Mouse (Mus musculus): ENCODE data around the gene Kif15.

Gene Kif15

DNA sequence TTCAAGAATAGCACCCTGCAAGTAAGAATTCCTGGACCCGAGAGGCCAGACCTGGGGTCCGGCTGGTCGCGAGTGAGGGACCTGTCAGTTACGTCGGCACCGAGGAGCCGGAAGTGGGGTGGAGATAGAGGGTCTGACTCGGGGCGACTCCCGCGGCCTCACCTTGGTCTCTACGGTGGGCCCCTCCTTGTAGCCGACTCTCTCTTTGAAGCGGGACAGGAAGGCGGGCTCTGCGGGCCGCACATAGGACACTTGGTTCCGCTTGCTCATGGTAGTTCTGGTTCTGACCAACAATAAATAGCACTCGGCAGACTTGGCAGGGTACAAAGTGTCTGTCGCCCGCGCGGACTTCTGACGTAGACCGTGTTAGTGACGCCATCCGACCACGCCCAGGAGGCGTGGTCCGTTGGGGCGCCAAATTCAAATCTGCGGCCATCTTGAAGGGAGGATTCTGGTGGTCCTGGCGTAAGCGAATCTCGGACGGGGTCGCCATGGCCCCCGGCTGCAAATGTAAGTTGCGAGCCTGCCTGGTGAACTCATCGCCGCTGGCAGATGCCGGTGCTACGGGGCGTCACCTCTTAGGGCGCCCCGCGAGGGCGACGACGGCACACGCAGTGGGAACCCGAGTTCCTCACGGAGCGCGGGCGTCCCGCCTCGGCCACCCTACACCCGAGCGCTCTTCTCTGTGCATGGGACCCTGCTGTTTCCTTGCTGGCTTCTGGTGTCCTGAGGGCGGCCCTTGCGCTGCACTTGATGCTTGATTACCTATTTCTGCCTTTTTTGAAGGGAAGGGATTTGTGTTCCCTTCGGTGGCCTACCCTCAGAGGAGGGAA lies at the start of gene Kif15, which contains the start of gene 1110059G10Rik:
Gene Kif15, plus strand, starts transcription at position 404 of the 833 bp plus-strand sequence.
Gene 1110059G10Rik, minus strand, starts transcription at position 358 of the 833 bp plus-strand sequence.
- DNase-seq (ENCODE audit: inconsistent age in 2 of 2, low spot score in 1 of 2) = peak; percentile 91 to 98

GRCm38 (mm10) chr9:122901047-122901446 lies 49.8 kb upstream of the Kif15 start:
- DNase-seq (ENCODE audit: inconsistent age in 2 of 2, low spot score in 1 of 2) = no peak

DNA sequence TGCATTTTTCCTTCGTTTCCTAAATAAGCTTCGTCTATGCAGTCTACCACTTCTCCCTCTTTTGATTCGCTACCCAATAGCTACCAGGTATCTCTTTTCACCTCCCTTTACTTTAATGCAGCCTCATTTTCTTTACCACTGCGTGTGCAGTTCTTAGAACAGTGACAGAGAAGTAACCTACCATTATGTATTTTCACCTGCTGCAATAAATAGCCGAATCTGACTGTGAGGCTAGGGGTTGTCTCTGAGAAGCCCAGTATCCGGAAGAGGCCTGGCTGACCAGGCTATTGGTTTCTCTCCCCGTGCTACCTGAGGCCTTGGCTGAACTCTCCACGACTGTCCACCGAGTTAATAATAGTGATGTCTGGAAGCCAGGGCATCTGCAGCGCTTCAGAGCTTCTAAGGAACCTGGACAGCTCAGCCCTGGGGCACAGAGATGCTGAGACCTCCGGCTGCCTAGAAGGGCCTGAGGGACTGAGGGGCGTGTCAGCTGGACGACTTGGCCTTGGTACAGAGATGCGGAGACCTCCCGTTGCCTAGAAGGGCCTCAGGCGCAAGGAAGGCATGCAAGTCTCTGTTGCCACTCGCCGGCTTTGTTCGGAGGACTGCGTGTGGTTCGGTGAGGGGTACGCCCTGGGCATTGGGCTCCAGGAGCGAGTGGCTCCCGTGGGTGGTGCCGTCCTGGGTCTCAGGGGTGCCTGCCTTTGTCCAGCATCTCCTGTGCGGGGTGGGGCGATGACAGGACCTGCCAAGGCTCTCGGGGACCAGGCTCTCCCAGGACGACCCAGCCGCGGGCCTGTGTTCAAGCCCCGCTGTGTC lies 47.9 kb upstream of the Kif15 start:
- peak; percentile 56 to 78 for DNase-seq (ENCODE audit: inconsistent age in 2 of 2, low spot score in 1 of 2)

GRCm38 (mm10) chr9:122922436-122922835 lies 28.4 kb upstream of the Kif15 start:
- DNase-seq (ENCODE audit: inconsistent age in 2 of 2, low spot score in 1 of 2) = no peak

DNA sequence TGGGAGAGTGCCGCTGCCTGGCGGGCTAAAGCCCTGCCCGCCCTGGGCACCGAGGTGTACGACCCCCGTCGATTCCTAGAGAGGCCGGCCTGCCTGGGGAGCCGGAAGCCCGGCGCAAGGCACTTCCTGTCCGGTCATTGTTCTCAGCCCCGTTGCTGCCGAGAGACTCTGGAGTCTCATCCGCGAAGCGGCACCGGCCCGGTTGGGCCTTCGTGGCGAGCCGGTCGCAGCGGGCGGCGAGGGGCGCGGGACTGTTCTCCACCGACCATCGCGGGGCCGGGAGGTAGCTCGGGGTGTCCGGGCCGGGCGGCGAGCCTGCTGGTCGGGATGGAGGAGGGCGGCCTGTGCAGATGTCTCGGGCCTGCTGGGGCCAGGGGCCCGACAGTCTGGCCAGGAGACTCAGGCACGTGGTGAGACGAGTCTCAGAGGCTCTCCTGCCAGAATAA lies 27.9 kb upstream of the Kif15 start, which contains the start of gene Zfp105:
Gene Zfp105, plus strand, starts transcription at position 137 of the 446 bp plus-strand sequence.
- peak; percentile 70 to 89 for DNase-seq (ENCODE audit: inconsistent age in 2 of 2, low spot score in 1 of 2)

GRCm38 (mm10) chr9:122928915-122929314 lies 21.9 kb upstream of the Kif15 start:
- DNase-seq (ENCODE audit: inconsistent age in 2 of 2, low spot score in 1 of 2) = no peak

GRCm38 (mm10) chr9:122998406-122999192 lies 47.8 kb downstream of the Kif15 start:
- no peak for DNase-seq (ENCODE audit: inconsistent age in 2 of 2, low spot score in 1 of 2)

GRCm38 (mm10) chr9:122999193-122999586 lies 48.3 kb downstream of the Kif15 start:
- DNase-seq (ENCODE audit: inconsistent age in 2 of 2, low spot score in 1 of 2) = no peak

DNA sequence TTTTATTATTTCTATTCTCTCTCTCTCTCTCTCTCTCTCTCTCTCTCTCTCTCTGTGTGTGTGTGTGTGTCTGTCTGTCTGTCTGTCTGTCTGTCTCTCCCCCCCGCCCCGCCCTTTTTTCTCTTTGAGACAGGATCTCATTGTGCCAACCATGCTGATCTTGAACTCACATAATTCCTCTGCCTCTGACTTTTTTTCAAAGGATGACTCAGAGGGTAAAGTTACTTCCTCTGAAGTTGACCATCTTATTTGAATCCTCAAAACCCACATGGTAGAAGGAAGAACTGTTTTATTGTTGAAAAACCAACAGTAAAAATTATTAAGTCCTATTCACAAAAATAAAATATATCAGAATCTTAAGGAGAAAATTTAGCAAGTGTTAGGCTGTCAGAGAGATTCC lies 53.9 kb downstream of the Kif15 start:
- no peak for DNase-seq (ENCODE audit: inconsistent age in 2 of 2, low spot score in 1 of 2)

DNA sequence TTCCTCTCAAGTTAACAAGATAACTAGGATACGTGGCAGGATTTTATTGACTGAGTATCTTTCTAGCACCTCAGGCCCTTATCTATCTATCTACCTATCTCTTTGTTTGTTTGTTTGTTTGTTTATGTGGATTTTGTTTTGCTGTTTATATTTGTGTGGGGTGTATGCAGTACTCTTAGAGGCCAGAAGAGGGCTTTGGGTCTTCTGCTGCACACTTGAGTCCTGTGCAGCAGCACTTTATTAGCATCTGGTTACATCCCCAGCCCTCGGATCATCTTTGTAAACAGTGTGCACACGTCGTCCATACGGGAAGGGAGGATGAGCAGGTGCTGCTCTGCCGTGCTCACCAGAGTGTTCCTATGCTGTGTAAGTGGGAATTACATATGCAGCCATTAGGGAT lies 55.2 kb downstream of the Kif15 start:
- DNase-seq (ENCODE audit: inconsistent age in 2 of 2, low spot score in 1 of 2) = peak in 1 of 2 experiments; percentile 29

GRCm38 (mm10) chr9:123020995-123021631 lies 70.3 kb downstream of the Kif15 start, which contains the start of gene Tmem42:
Gene Tmem42, plus strand, starts transcription at chr9:123021326.
- DNase-seq (ENCODE audit: inconsistent age in 2 of 2, low spot score in 1 of 2) = peak; percentile 92 to 98

DNA sequence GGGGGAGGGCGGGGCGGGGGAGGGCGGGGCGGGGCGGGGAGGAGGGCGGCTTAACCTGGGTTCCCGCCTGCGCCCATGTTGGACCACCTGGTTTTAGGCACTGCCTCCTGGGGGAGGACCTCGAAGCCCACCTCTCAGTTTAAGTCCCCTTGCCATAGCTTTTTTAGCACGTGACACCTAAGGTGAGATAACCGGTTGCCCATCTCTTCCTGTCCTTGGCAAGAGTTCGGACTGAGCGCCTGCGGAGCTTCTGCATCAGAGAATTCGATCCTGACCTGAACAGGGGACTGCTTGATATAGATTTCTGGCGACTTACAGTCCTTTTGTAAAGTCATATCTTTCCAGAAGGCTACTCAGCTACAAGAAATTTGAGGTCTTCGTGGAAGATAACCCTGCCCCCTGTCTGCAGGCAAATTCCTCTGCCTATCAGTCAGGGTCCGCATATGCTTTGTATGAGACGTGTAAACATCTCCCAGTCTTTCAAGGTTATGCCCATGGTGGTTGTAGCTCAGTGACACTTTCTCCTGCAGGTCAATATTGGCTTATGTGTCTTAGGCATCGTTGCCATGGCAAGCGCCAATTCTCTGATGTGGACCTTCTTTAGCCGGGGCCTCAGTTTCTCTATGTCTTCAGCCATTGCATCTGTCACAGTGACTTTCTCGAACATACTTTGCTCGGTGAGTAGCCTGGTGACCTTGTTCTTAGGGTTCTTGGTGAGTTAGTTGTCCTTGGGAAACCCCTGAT lies 71.0 kb downstream of the Kif15 start:
- DNase-seq (ENCODE audit: inconsistent age in 2 of 2, low spot score in 1 of 2) = peak; percentile 26 to 82

- DNase-seq (ENCODE audit: inconsistent age in 2 of 2, low spot score in 1 of 2) = peak; percentile 46 to 72
Measured at GRCm38 (mm10) chr9:123024201-123024600, 73.4 kb downstream of the Kif15 start.

GRCm38 (mm10) chr9:123031496-123032246 lies 80.8 kb downstream of the Kif15 start:
- DNase-seq (ENCODE audit: inconsistent age in 2 of 2, low spot score in 1 of 2) = no peak

- DNase-seq (ENCODE audit: inconsistent age in 2 of 2, low spot score in 1 of 2) = no peak
Measured at GRCm38 (mm10) chr9:123034426-123034825, 83.6 kb downstream of the Kif15 start, which contains the start of gene Tgm4. Gene Tgm4, plus strand, starts transcription at chr9:123034726.

DNA sequence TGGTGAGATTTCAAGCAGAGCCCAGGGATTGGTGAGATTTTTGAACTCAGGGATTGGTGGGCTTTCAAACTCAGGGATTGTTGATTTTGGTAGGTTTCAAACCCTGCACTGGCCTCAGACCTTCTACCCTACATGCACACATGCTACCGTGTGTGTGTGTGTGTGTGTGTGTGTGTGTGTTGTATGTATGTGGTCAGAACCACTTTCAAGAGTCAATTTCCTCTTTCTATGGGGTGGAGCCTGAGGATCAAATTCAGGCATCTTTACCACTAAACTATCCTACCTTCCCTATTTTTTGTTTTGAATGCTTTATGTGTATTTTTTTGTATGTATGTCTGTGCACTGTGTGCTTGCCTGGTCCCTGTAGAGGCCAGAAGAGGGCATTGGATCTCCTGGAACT lies 96.8 kb downstream of the Kif15 start:
- DNase-seq (ENCODE audit: inconsistent age in 2 of 2, low spot score in 1 of 2) = no peak

GRCm38 (mm10) chr9:123058724-123059292 lies 108.0 kb downstream of the Kif15 start:
- no peak for DNase-seq (ENCODE audit: inconsistent age in 2 of 2, low spot score in 1 of 2)

GRCm38 (mm10) chr9:123060172-123060571 lies 109.3 kb downstream of the Kif15 start:
- DNase-seq (ENCODE audit: inconsistent age in 2 of 2, low spot score in 1 of 2) = no peak

Measured in adrenal gland, adult (tissue).